Mouse (Mus musculus) spleen, adult 12 weeks (tissue): ENCODE measurements around the gene Khdrbs2.
"Not testable (repeated sequence)": the region's sequence is repeated elsewhere in the genome, so short reads cannot be mapped to it uniquely, and the experiment has no call there.

ENCODE experiments used
- DNase-seq: peaks from one replicate; pipeline ENCODE4 v3.0.0; 2022; ENCODE audit warnings: low spot score

Gene Khdrbs2

GRCm38 (mm10) chr1:32471022-32471421 lies 298.5 kb downstream of the Khdrbs2 start:
- DNase-seq, result no peak

- DNase-seq, result no peak
These were observed 299.1 kb downstream of the Khdrbs2 start for GRCm38 (mm10) chr1:32471502-32472214.

- DNase-seq, result no peak
These were observed 315.4 kb downstream of the Khdrbs2 start for GRCm38 (mm10) chr1:32487944-32488343.

- no peak for DNase-seq
These were observed 330.9 kb downstream of the Khdrbs2 start for GRCm38 (mm10) chr1:32503381-32503780.

- not testable (repeated sequence) for DNase-seq
These were observed 374.7 kb downstream of the Khdrbs2 start, which contains the start of gene Gm5415 for GRCm38 (mm10) chr1:32547194-32547593. Gene Gm5415, minus strand, starts transcription at chr1:32547294.

- no peak for DNase-seq
These were observed 380.9 kb downstream of the Khdrbs2 start for GRCm38 (mm10) chr1:32553459-32553858.

GRCm38 (mm10) chr1:32553925-32554324 lies 381.4 kb downstream of the Khdrbs2 start:
- no peak for DNase-seq

- DNase-seq, result no peak
These were observed 396.4 kb downstream of the Khdrbs2 start for GRCm38 (mm10) chr1:32568901-32569300.

- DNase-seq, result no peak
These were observed 453.5 kb downstream of the Khdrbs2 start for GRCm38 (mm10) chr1:32626060-32626459.

GRCm38 (mm10) chr1:32632415-32633354 lies 460.2 kb downstream of the Khdrbs2 start:
- no peak for DNase-seq

- DNase-seq, result no peak
These were observed 460.9 kb downstream of the Khdrbs2 start for GRCm38 (mm10) chr1:32633404-32633803.

GRCm38 (mm10) chr1:32639118-32639517 lies 466.6 kb downstream of the Khdrbs2 start:
- DNase-seq, result no peak

- DNase-seq, result no peak
These were observed 477.2 kb downstream of the Khdrbs2 start for GRCm38 (mm10) chr1:32649647-32650209.

- DNase-seq, result no peak
These were observed 521.3 kb downstream of the Khdrbs2 start for GRCm38 (mm10) chr1:32693806-32694205.

- no peak for DNase-seq
These were observed 527.6 kb downstream of the Khdrbs2 start for GRCm38 (mm10) chr1:32700132-32700531.

GRCm38 (mm10) chr1:32701267-32701666 lies 528.8 kb downstream of the Khdrbs2 start:
- no peak for DNase-seq
